ENCODE assay signal across 15 mouse cellular contexts in genomic region chr3:51881393-51881792, GRCm38 (mm10).
DNase-seq lines count a peak whose midpoint lies in the region; ATAC-seq and TF ChIP-seq lines count a peak whose summit lies in the region.
"Had no signal": no experiment of that assay in that cellular context is flagged by ENCODE, and none has a peak within 500 bp of the region (broad histone marks: within the 10 kb centered on the region; RNA-seq: fewer than 3 reads in every experiment).

No protein-coding gene starts in this region.

- no peaks in the 10 kb centered on the region for H3K9me3 ChIP-seq in forebrain, embryonic 15.5 days
- no peaks in the 10 kb centered on the region for H3K9me3 ChIP-seq in forebrain, embryonic 12.5 days
- no peaks in the 10 kb centered on the region for H3K9me3 ChIP-seq in hindbrain, embryonic 15.5 days
- no peaks in the 10 kb centered on the region for H3K9me3 ChIP-seq in hindbrain, postnatal 0 days (ENCODE audit: low read length)
- H3K9me3 ChIP-seq in stomach, postnatal 0 days (ENCODE audit: control insufficient read depth, low read length): no peaks in the 10 kb centered on the region
- H3K9me3 ChIP-seq: midbrain, embryonic 15.5 days had no signal

- no peak for TF ChIP-seq EP300 in stomach, postnatal 0 days (optimal IDR thresholded peaks at IDR 0.05)

- ATAC-seq in forebrain, embryonic 15.5 days (replicated peaks): no peak
- ATAC-seq in forebrain, embryonic 12.5 days (ENCODE audit: low FRiP score): no peak
- no peak for ATAC-seq in hindbrain, embryonic 15.5 days (ENCODE audit: low FRiP score, low read depth)
- ATAC-seq in hindbrain, postnatal 0 days: no peak
- ATAC-seq in megakaryocyte-erythroid progenitor cell, adult 5-6 weeks (replicated peaks; ENCODE audit: low FRiP score, low TSS enrichment, poor library complexity, severe bottlenecking): peak; percentile 50
- ATAC-seq in stomach, postnatal 0 days (ENCODE audit: low FRiP score, low TSS enrichment): no peak
- ATAC-seq: midbrain, embryonic 15.5 days had no signal

- peaks cover 25% of the 10 kb centered on the region for H3K4me1 ChIP-seq in forebrain, embryonic 15.5 days
- peaks cover 39% of the 10 kb centered on the region for H3K4me1 ChIP-seq in forebrain, embryonic 12.5 days
- peaks cover 33% of the 10 kb centered on the region for H3K4me1 ChIP-seq in hindbrain, embryonic 15.5 days (replicated peaks)
- peaks cover 7% of the 10 kb centered on the region for H3K4me1 ChIP-seq in hindbrain, postnatal 0 days (ENCODE audit: insufficient read depth, low read length)
- no peaks in the 10 kb centered on the region for H3K4me1 ChIP-seq in stomach, postnatal 0 days (replicated peaks; ENCODE audit: control insufficient read depth, insufficient read depth)

- H3K36me3 ChIP-seq in forebrain, embryonic 15.5 days: no peaks in the 10 kb centered on the region
- no peaks in the 10 kb centered on the region for H3K36me3 ChIP-seq in forebrain, embryonic 12.5 days (replicated peaks)
- no peaks in the 10 kb centered on the region for H3K36me3 ChIP-seq in hindbrain, embryonic 15.5 days
- H3K36me3 ChIP-seq in hindbrain, postnatal 0 days (ENCODE audit: insufficient read depth, low read length): no peaks in the 10 kb centered on the region
- H3K36me3 ChIP-seq in stomach, postnatal 0 days (ENCODE audit: control insufficient read depth, insufficient read depth, low read length): no peaks in the 10 kb centered on the region
- H3K36me3 ChIP-seq: midbrain, embryonic 15.5 days had no signal

- TF ChIP-seq CTCF in hindbrain, postnatal 0 days (IDR thresholded peaks at IDR 0.05; ENCODE audit: low read depth): no peak
- TF ChIP-seq CTCF in stomach, postnatal 0 days (IDR thresholded peaks at IDR 0.05; ENCODE audit: low read depth): no peak

- no peak overlapping the region for H3K9ac ChIP-seq in forebrain, embryonic 15.5 days (replicated peaks)
- H3K9ac ChIP-seq in forebrain, embryonic 12.5 days: no peak overlapping the region
- H3K9ac ChIP-seq in hindbrain, embryonic 15.5 days: no peak overlapping the region
- no peak overlapping the region for H3K9ac ChIP-seq in hindbrain, postnatal 0 days (replicated peaks; ENCODE audit: low read length)
- no peak overlapping the region for H3K9ac ChIP-seq in stomach, postnatal 0 days (ENCODE audit: low read length)
- H3K9ac ChIP-seq: midbrain, embryonic 15.5 days had no signal

- no peaks in the 10 kb centered on the region for H3K27me3 ChIP-seq in forebrain, embryonic 15.5 days
- no peaks in the 10 kb centered on the region for H3K27me3 ChIP-seq in forebrain, embryonic 12.5 days
- no peaks in the 10 kb centered on the region for H3K27me3 ChIP-seq in hindbrain, embryonic 15.5 days
- no peaks in the 10 kb centered on the region for H3K27me3 ChIP-seq in hindbrain, postnatal 0 days (ENCODE audit: insufficient read depth, low read length)
- H3K27me3 ChIP-seq in stomach, postnatal 0 days (ENCODE audit: control insufficient read depth, insufficient read depth, low read length): no peaks in the 10 kb centered on the region
- H3K27me3 ChIP-seq: midbrain, embryonic 15.5 days had no signal

- no peak overlapping the region for H3K4me2 ChIP-seq in forebrain, embryonic 15.5 days (replicated peaks)
- no peak overlapping the region for H3K4me2 ChIP-seq in forebrain, embryonic 12.5 days
- H3K4me2 ChIP-seq in hindbrain, embryonic 15.5 days: no peak overlapping the region
- H3K4me2 ChIP-seq in hindbrain, postnatal 0 days (ENCODE audit: low read depth, low read length): no peak overlapping the region
- no peak overlapping the region for H3K4me2 ChIP-seq in stomach, postnatal 0 days (replicated peaks; ENCODE audit: low read depth)
- H3K4me2 ChIP-seq: midbrain, embryonic 15.5 days had no signal

- H3K4me3 ChIP-seq in forebrain, embryonic 15.5 days: no peak overlapping the region
- H3K4me3 ChIP-seq in forebrain, embryonic 12.5 days (replicated peaks): no peak overlapping the region
- H3K4me3 ChIP-seq in hindbrain, embryonic 15.5 days: no peak overlapping the region
- no peak overlapping the region for H3K4me3 ChIP-seq in hindbrain, postnatal 0 days (ENCODE audit: low read length)
- H3K4me3 ChIP-seq in stomach, postnatal 0 days (ENCODE audit: low read depth, low read length): no peak overlapping the region
- H3K4me3 ChIP-seq: midbrain, embryonic 15.5 days; myocyte had no signal

- DNase-seq in hindbrain, postnatal 0 days (ENCODE audit: low spot score): no peak
- DNase-seq in c-Kit-positive CD71-positive TER-119-positive erythroid progenitor cells, embryonic 14.5 days (ENCODE audit: low spot score): peak; percentile 9
- DNase-seq in stomach, postnatal 0 days (ENCODE audit: low spot score): no peak
- DNase-seq: cerebellum, adult 11 months; cerebellum, postnatal 14 days; gastrocnemius, postnatal 10 days; kidney, adult 18-20 months; layer of hippocampus, postnatal 36 days had no signal

- 55% methylated on average over 2 of the region's 2 CpGs for WGBS in forebrain, embryonic 15.5 days
- 89% methylated on average over 1 of the region's 2 CpGs for WGBS in forebrain, embryonic 12.5 days
- WGBS in hindbrain, embryonic 15.5 days: 63% methylated on average over 2 of the region's 2 CpGs
- 78% methylated on average over 2 of the region's 2 CpGs for WGBS in hindbrain, postnatal 0 days
- 79% methylated on average over 2 of the region's 2 CpGs for WGBS in stomach, postnatal 0 days

- H3K27ac ChIP-seq in forebrain, embryonic 15.5 days (replicated peaks): peak overlapping the region; percentile 57; the same call in 1 of the 2 replicates
- no peak overlapping the region for H3K27ac ChIP-seq in forebrain, embryonic 12.5 days
- peak overlapping the region; percentile 61; the same call in 1 of the 2 replicates for H3K27ac ChIP-seq in hindbrain, embryonic 15.5 days (replicated peaks)
- H3K27ac ChIP-seq in hindbrain, postnatal 0 days: no peak overlapping the region
- H3K27ac ChIP-seq in stomach, postnatal 0 days (replicated peaks): no peak overlapping the region
- H3K27ac ChIP-seq: kidney, postnatal 0 days had no signal

Comparison
In these comparisons a context has a peak if more than half of its experiments do, and no peak if none do; other contexts are left out.
1. H3K27ac ChIP-seq: peak in forebrain, embryonic 15.5 days (single experiment) and hindbrain, embryonic 15.5 days (single experiment); none in forebrain, embryonic 12.5 days (single experiment), hindbrain, postnatal 0 days (single experiment) and stomach, postnatal 0 days (single experiment).